Mouse (Mus musculus) limb, embryonic 11.5 days (tissue): ENCODE data around the gene C1s1. TPM values are rescaled to one million over a fixed set of nuclear protein-coding genes. Genes with fewer than 3 reads are reported as not detected.

ENCODE experiments used
- ATAC-seq: fragments of 200-750 bp; cut with Nextera tagmentation; 2 replicates; pipeline ENCODE4 v1.8.0; 2017; ENCODE audit warnings: low read depth; ENCODE audit not compliant: insufficient number of reproducible peaks, low FRiP score, low TSS enrichment
- DNase-seq: peaks from one replicate; pipeline ENCODE4 v3.0.0-alpha.2; 2015; ENCODE audit warnings: low spot score
- H3K27ac ChIP-seq: fragments of 300-500 bp; sonication (generic); replicated peaks from 2 replicates; pipeline ENCODE4 v1.5.1; 2014; ENCODE audit warnings: low read depth, mild to moderate bottlenecking, low read length
- H3K27me3 ChIP-seq: fragments of 300-500 bp; sonication (generic); 2 replicates; pipeline ENCODE4 v1.6.1; 2014; ENCODE audit warnings: mild to moderate bottlenecking, low read length, mixed read lengths; ENCODE audit not compliant: control insufficient read depth, insufficient read depth
- H3K36me3 ChIP-seq: fragments of 300-500 bp; sonication (generic); 2 replicates; pipeline ENCODE4 v1.6.1; 2014; ENCODE audit warnings: mild to moderate bottlenecking, low read length, moderate library complexity, mixed read lengths; ENCODE audit not compliant: control insufficient read depth, insufficient read depth
- H3K4me1 ChIP-seq: fragments of 300-500 bp; sonication (generic); 2 replicates; pipeline ENCODE4 v1.6.1; 2014; ENCODE audit warnings: low read length, mixed read lengths; ENCODE audit not compliant: control insufficient read depth, insufficient read depth
- H3K4me2 ChIP-seq: fragments of 300-500 bp; sonication (generic); 2 replicates; pipeline ENCODE4 v1.6.1; 2014; ENCODE audit warnings: low read depth, mild to moderate bottlenecking, moderate library complexity; ENCODE audit not compliant: severe bottlenecking
- H3K4me3 ChIP-seq: fragments of 300-500 bp; sonication (generic); 2 replicates; pipeline ENCODE4 v1.5.1; 2014; ENCODE audit warnings: low read depth, low read length
- H3K9ac ChIP-seq: fragments of 300-500 bp; sonication (generic); 2 replicates; pipeline ENCODE4 v1.6.1; 2014; ENCODE audit warnings: mild to moderate bottlenecking, low read length
- H3K9me3 ChIP-seq: fragments of 300-500 bp; sonication (generic); 2 replicates; pipeline ENCODE4 v1.6.1; 2016; ENCODE audit warnings: low read length; ENCODE audit not compliant: control insufficient read depth
- WGBS: fragments of 180-500 bp; shearing (Covaris S2); extraction: QIAGEN DNeasy Blood & Tissue Kit; methylation state at CpG from one replicate; pipeline ENCODE4 v1.1.7; 2014; 5-methylcytosine and 5-hydroxymethylcytosine counted together
- polyA plus RNA-seq: library from polyadenylated mRNA; unstranded; fragments of >200 nt; fragmentation: Nextera tagmentation; extraction: Ambion mirVana; gene quantifications from 2 replicates; pipeline ENCODE4 v1.2.1, GENCODE M21; 2014

Gene C1s1
- polyA plus RNA-seq, 1 experiment from 2014 or later: 0.41 TPM

GRCm38 (mm10) chr6:124508292-124508691 is 33.9 kb downstream of the C1s1 start:
- Histone ChIP-seq H3K9me3 (no peaks in the 10 kb centered on the region), H3K4me1 (no peaks in the 10 kb centered on the region), H3K9ac (no peak overlapping the region), H3K27me3 (no peaks in the 10 kb centered on the region), H3K4me3 (no peak overlapping the region), H3K27ac (no peak overlapping the region), H3K36me3 (no peaks in the 10 kb centered on the region), H3K4me2 (no peak overlapping the region)
- ATAC-seq (no peak), DNase-seq (no peak)
- WGBS: 84% methylated on average over 10 of the region's 10 CpGs

GRCm38 (mm10) chr6:124506991-124507390 is 35.2 kb downstream of the C1s1 start:
- Histone ChIP-seq H3K9me3 (no peaks in the 10 kb centered on the region), H3K4me2 (no peak overlapping the region), H3K36me3 (no peaks in the 10 kb centered on the region), H3K4me1 (no peaks in the 10 kb centered on the region), H3K27me3 (no peaks in the 10 kb centered on the region), H3K9ac (no peak overlapping the region), H3K27ac (no peak overlapping the region), H3K4me3 (no peak overlapping the region)
- 79% methylated on average over 6 of the region's 6 CpGs for WGBS
- ATAC-seq (no peak), DNase-seq (no peak)

- H3K36me3 ChIP-seq: no peaks in the 10 kb centered on the region
- no peaks in the 10 kb centered on the region for H3K4me1 ChIP-seq
- ATAC-seq (no peak), DNase-seq (no peak)
- H3K27ac ChIP-seq: no peak overlapping the region
- no peak overlapping the region for H3K4me2 ChIP-seq
- no peak overlapping the region for H3K9ac ChIP-seq
- no peak overlapping the region for H3K4me3 ChIP-seq
- H3K9me3 ChIP-seq: no peaks in the 10 kb centered on the region
- H3K27me3 ChIP-seq: no peaks in the 10 kb centered on the region
- WGBS: 74% methylated on average over 4 of the region's 4 CpGs
Measured at GRCm38 (mm10) chr6:124505028-124505427, 37.1 kb downstream of the C1s1 start.

DNA sequence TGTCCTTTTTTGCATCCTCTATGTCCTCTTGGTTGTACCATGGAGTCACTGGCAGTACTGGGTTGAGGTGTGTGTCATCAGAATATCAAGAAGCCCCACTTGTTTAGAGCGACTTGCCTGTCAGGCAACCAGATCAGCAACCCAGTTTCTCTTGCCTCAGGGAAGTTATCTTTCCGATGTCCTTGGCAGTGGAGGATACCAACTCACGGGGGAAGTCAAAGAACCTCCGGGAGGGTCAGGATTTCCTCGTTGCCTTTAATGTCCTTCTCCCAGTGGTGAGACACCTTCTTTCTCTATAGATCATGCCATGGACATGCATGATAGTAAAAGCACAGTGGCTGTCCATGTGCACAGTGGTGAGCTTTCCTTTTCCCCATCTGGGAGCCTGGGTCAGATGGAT is 40.1 kb downstream of the C1s1 start:
- no peaks in the 10 kb centered on the region for H3K27me3 ChIP-seq
- H3K4me3 ChIP-seq: no peak overlapping the region
- ATAC-seq: no peak
- no peak for DNase-seq
- no peaks in the 10 kb centered on the region for H3K9me3 ChIP-seq
- no peaks in the 10 kb centered on the region for H3K4me1 ChIP-seq
- H3K36me3 ChIP-seq: no peaks in the 10 kb centered on the region
- no peak overlapping the region for H3K9ac ChIP-seq
- no peak overlapping the region for H3K27ac ChIP-seq
- 88% methylated on average over 5 of the region's 5 CpGs for WGBS
- H3K4me2 ChIP-seq: no peak overlapping the region

- 75% methylated on average over 4 of the region's 4 CpGs for WGBS
- H3K4me3 ChIP-seq: no peak overlapping the region
- no peak overlapping the region for H3K9ac ChIP-seq
- H3K4me2 ChIP-seq: no peak overlapping the region
- H3K4me1 ChIP-seq: no peaks in the 10 kb centered on the region
- no peaks in the 10 kb centered on the region for H3K9me3 ChIP-seq
- H3K27ac ChIP-seq: no peak overlapping the region
- ATAC-seq (no peak), DNase-seq (no peak)
- no peaks in the 10 kb centered on the region for H3K27me3 ChIP-seq
- no peaks in the 10 kb centered on the region for H3K36me3 ChIP-seq
Measured at GRCm38 (mm10) chr6:124501473-124501872, 40.7 kb downstream of the C1s1 start.

DNA sequence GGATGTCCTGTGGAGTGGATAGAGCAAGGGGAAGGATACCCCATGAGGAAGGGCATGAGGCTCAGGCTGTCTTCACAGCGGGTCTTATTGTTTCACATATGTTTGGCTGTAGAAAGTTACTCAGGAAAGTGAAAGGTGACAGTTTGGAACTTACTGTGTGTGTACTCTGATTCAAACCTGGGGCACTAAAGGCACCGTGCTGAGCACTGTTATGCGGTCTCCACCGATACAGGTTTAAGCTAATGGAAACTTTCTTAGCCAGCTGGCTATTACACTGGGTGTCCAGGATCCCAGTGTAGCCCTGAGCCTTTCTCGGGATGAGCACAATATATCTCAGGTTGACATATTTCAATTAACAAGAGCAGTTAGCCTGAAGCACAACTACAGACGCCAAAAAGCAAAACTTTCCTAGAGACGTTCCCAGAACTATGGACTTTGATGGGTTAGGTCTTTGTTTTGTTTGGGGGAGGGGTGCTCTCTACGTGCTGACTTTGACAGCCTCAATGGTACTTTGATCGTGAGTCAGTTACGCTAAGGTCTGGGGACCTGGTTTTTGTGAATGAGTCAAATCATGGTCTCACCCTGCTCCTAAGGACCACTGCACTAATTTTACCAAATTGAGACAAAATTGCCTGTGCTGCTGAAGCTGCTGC is 42.1 kb downstream of the C1s1 start:
- Histone ChIP-seq H3K27ac (no peak overlapping the region), H3K36me3 (no peaks in the 10 kb centered on the region), H3K4me1 (no peaks in the 10 kb centered on the region), H3K9ac (no peak overlapping the region), H3K4me3 (no peak overlapping the region), H3K4me2 (no peak overlapping the region), H3K9me3 (no peaks in the 10 kb centered on the region), H3K27me3 (no peaks in the 10 kb centered on the region)
- WGBS: 36% methylated on average over 10 of the region's 10 CpGs
- no peak for DNase-seq
- no peak; the same call in 1 of the 2 replicates for ATAC-seq

GRCm38 (mm10) chr6:124496054-124496453 is 46.1 kb downstream of the C1s1 start:
- Histone ChIP-seq H3K27me3 (no peaks in the 10 kb centered on the region), H3K27ac (no peak overlapping the region), H3K9ac (no peak overlapping the region), H3K4me2 (no peak overlapping the region), H3K36me3 (no peaks in the 10 kb centered on the region), H3K4me3 (no peak overlapping the region), H3K4me1 (no peaks in the 10 kb centered on the region), H3K9me3 (no peaks in the 10 kb centered on the region)
- ATAC-seq (no peak), DNase-seq (no peak)
- 90% methylated on average over 5 of the region's 5 CpGs for WGBS

DNA sequence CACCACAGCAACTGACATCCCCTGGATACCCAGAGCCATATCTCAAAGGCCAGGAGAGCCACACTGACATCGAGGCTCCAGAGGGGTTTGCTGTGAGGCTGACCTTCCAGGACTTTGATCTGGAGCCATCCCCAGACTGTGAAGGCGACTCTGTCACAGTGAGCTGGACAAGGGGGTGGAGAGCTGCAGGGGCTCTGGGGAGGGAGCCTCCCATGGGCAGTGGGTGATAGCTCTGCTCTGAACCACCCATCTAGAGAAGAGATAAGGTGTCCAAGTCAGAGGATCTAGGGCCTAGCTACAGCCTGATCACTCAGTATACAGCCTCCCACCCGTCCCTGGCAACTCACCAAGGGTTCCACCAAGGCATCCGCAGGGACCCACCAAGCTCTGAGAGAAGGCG is 48.3 kb downstream of the C1s1 start:
- Histone ChIP-seq H3K4me2 (no peak overlapping the region), H3K4me3 (no peak overlapping the region), H3K27ac (no peak overlapping the region), H3K36me3 (no peaks in the 10 kb centered on the region), H3K9me3 (no peaks in the 10 kb centered on the region), H3K27me3 (no peaks in the 10 kb centered on the region), H3K4me1 (no peaks in the 10 kb centered on the region), H3K9ac (no peak overlapping the region)
- no peak for ATAC-seq
- 77% methylated on average over 5 of the region's 5 CpGs for WGBS
- DNase-seq: no peak
